Comparison of ENCODE assay signal across 25 mouse cellular contexts in genomic region chr5:53542073-53542472, GRCm38 (mm10).
DNase-seq lines count a peak whose midpoint lies in the region; TF ChIP-seq lines count a peak whose summit lies in the region.
"Had no signal": no experiment of that assay in that cellular context is flagged by ENCODE, and none has a peak within 500 bp of the region (broad histone marks: within the 10 kb centered on the region; RNA-seq: fewer than 3 reads in every experiment).

No protein-coding gene starts in this region.

- intact Hi-C loops in gastrocnemius, adult 2 months (cut with DNase I) = no loop called here
- intact Hi-C loops in left cerebral cortex, postnatal 25 days (cut with DNase I) = no loop called here

- H3K4me3 ChIP-seq in gastrocnemius, adult 2 months = no peak overlapping the region
- H3K4me3 ChIP-seq in embryonic facial prominence, embryonic 10.5 days = no peak overlapping the region
- H3K4me3 ChIP-seq: embryonic facial prominence, embryonic 13.5 days; forebrain, embryonic 10.5 days; forebrain, embryonic 15.5 days; limb, embryonic 12.5 days; lung, embryonic 15.5 days; midbrain, embryonic 12.5 days; neural tube, embryonic 15.5 days had no signal

- DNase-seq in gastrocnemius, adult 2 months = no peak
- no peak for DNase-seq in gastrocnemius, adult 8-10 months (ENCODE audit: low spot score in 2 of 2)
- peak; percentile 42 for DNase-seq in Muller cell, postnatal 12 days (ENCODE audit: inconsistent ontology term)
- peak; percentile 22 for DNase-seq in embryonic facial prominence, embryonic 10.5 days (ENCODE audit: low spot score)
- DNase-seq in yolk sac, embryonic 10.5 days (ENCODE audit: low spot score) = peak; percentile 19
- no peak for DNase-seq in left cerebral cortex, postnatal 25 days (ENCODE audit: low spot score in 2 of 2)
- DNase-seq in neural tube, embryonic 10.5 days (ENCODE audit: extremely low spot score, low spot score) = no peak
- no peak for DNase-seq in kidney, postnatal 10 days
- DNase-seq: adrenal gland, postnatal 14 days; cerebellum, adult 11-12 months; cerebellum, adult 9-11 months; heart, postnatal 14 days; kidney, adult 2 months; kidney, postnatal 4 days; retina, postnatal 1 day; right cerebral cortex, postnatal 14 days; thymus, adult 18-20 months; thymus, postnatal 25 days had no signal

- no peaks in the 10 kb centered on the region for H3K36me3 ChIP-seq in embryonic facial prominence, embryonic 10.5 days (replicated peaks)
- H3K36me3 ChIP-seq: embryonic facial prominence, embryonic 13.5 days; forebrain, embryonic 10.5 days; forebrain, embryonic 15.5 days; limb, embryonic 12.5 days; lung, embryonic 15.5 days; midbrain, embryonic 12.5 days; neural tube, embryonic 15.5 days had no signal

- TF ChIP-seq CTCF in gastrocnemius, adult 2 months (IDR thresholded peaks at IDR 0.05) = no peak

- no peaks in the 10 kb centered on the region for H3K9me3 ChIP-seq in embryonic facial prominence, embryonic 10.5 days
- H3K9me3 ChIP-seq: embryonic facial prominence, embryonic 13.5 days; forebrain, embryonic 10.5 days; forebrain, embryonic 15.5 days; limb, embryonic 12.5 days; lung, embryonic 15.5 days; midbrain, embryonic 12.5 days; neural tube, embryonic 15.5 days had no signal

- WGBS in embryonic facial prominence, embryonic 10.5 days = 34% methylated on average over 1 of the region's 1 CpGs

- no peaks in the 10 kb centered on the region for H3K27me3 ChIP-seq in embryonic facial prominence, embryonic 10.5 days (replicated peaks; ENCODE audit: low read depth, poor library complexity, severe bottlenecking)
- H3K27me3 ChIP-seq: embryonic facial prominence, embryonic 13.5 days; forebrain, embryonic 15.5 days; lung, embryonic 15.5 days; midbrain, embryonic 12.5 days; neural tube, embryonic 15.5 days had no signal

- peak overlapping the region; percentile 12; the same call in 1 of the 2 replicates for H3K27ac ChIP-seq in gastrocnemius, adult 2 months
- no peak overlapping the region for H3K27ac ChIP-seq in embryonic facial prominence, embryonic 10.5 days (replicated peaks)
- H3K27ac ChIP-seq: embryonic facial prominence, embryonic 13.5 days; forebrain, embryonic 10.5 days; forebrain, embryonic 15.5 days; limb, embryonic 12.5 days; lung, embryonic 15.5 days; midbrain, embryonic 12.5 days; neural tube, embryonic 15.5 days had no signal

- H3K4me1 ChIP-seq in embryonic facial prominence, embryonic 10.5 days = peaks cover 19% of the 10 kb centered on the region
- H3K4me1 ChIP-seq: forebrain, embryonic 15.5 days; limb, embryonic 12.5 days; midbrain, embryonic 12.5 days; neural tube, embryonic 15.5 days had no signal

Comparison
In these comparisons a context has a peak if more than half of its experiments do, and no peak if none do; other contexts are left out.
1. DNase-seq: peak in Muller cell, postnatal 12 days (single experiment), embryonic facial prominence, embryonic 10.5 days (single experiment) and yolk sac, embryonic 10.5 days (single experiment); none in gastrocnemius, adult 2 months (single experiment), gastrocnemius, adult 8-10 months (0 of 2), left cerebral cortex, postnatal 25 days (0 of 2), neural tube, embryonic 10.5 days (single experiment) and kidney, postnatal 10 days (single experiment).